25 mouse cellular contexts compared by ENCODE assay signal in the genomic region with DNA sequence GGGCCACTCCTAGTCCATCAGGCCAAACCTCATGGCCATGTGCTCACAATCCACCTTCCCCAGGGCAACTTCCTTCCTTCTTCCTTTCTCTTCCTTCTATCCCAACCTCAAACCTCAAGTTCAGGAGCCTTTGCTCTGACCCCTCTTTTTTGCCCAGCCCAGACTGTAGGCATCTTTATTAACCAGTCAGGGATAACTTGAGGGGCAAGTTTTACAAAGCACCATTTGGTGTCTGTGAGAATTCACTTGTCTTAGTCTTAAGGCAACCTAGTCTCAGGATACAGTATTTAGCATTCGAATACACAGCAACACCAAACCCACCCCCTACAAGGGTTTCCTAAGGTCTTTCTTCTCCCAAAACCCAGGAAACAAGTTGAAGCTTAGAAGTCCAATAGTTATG. TPM values are rescaled to one million over a fixed set of nuclear protein-coding genes. Genes with fewer than 3 reads are reported as not detected.
A peak's percentile ranks its signal among the peaks of the same experiment; 100 is the strongest.
DNase-seq lines count a peak whose midpoint lies in the region; TF ChIP-seq lines count a peak whose summit lies in the region.
"Had no signal": no experiment of that assay in that cellular context is flagged by ENCODE, and none has a peak within 500 bp of the region (broad histone marks: within the 10 kb centered on the region; RNA-seq: fewer than 3 reads in every experiment).

No protein-coding gene starts in this region.

- H3K9ac ChIP-seq in ES-Bruce4 (ENCODE audit: low read depth, poor library complexity, severe bottlenecking) (no peak overlapping the region), ES-E14 (ENCODE audit: insufficient read depth, low read depth, low read length, poor library complexity, severe bottlenecking) (no peak overlapping the region)
- H3K9ac ChIP-seq: embryonic facial prominence, embryonic 12.5 days; forebrain, embryonic 13.5 days; forebrain, embryonic 15.5 days had no signal

- peaks cover 7% of the 10 kb centered on the region for H3K9me3 ChIP-seq in ES-Bruce4 (replicated peaks; ENCODE audit: control insufficient read depth, insufficient read depth, low read length, poor library complexity, severe bottlenecking)
- H3K9me3 ChIP-seq in ES-E14 (ENCODE audit: control insufficient read depth, insufficient read depth, low read depth, low read length), result no peaks in the 10 kb centered on the region
- H3K9me3 ChIP-seq in hindbrain, embryonic 10.5 days, result no peaks in the 10 kb centered on the region
- H3K9me3 ChIP-seq: embryonic facial prominence, embryonic 10.5 days; embryonic facial prominence, embryonic 12.5 days; forebrain, embryonic 13.5 days; forebrain, embryonic 15.5 days had no signal

- H3K36me3 ChIP-seq in ES-Bruce4 (ENCODE audit: control insufficient read depth, insufficient read depth, low read length, poor library complexity, severe bottlenecking) (no peaks in the 10 kb centered on the region), ES-E14 (ENCODE audit: control insufficient read depth, insufficient read depth, low read length, poor library complexity, severe bottlenecking) (no peaks in the 10 kb centered on the region)
- no peaks in the 10 kb centered on the region for H3K36me3 ChIP-seq in hindbrain, embryonic 10.5 days
- H3K36me3 ChIP-seq: embryonic facial prominence, embryonic 10.5 days; embryonic facial prominence, embryonic 12.5 days; forebrain, embryonic 15.5 days had no signal

- no peak for TF ChIP-seq EP300 in ES-Bruce4 (IDR thresholded peaks at IDR 0.05; ENCODE audit: insufficient read depth, low read depth, low read length)

- TF ChIP-seq CTCF in ES-Bruce4 (IDR thresholded peaks at IDR 0.05; ENCODE audit: low read depth, low read length), result no peak

- in situ Hi-C loops in ES-E14 (cut with MboI; ENCODE audit: low sequenced_read_pairs in 2 of 2, unreplicated experiment in 2 of 2), result no loop called here

- H3K27ac ChIP-seq in ES-Bruce4 (ENCODE audit: insufficient read depth, low read length), result peak overlapping the region; percentile 100
- H3K27ac ChIP-seq in ES-E14 (ENCODE audit: insufficient read depth, low read depth, low read length, poor library complexity, severe bottlenecking), result peak overlapping the region; percentile 90
- no peak overlapping the region for H3K27ac ChIP-seq in hindbrain, embryonic 10.5 days
- H3K27ac ChIP-seq: embryonic facial prominence, embryonic 10.5 days; embryonic facial prominence, embryonic 12.5 days; forebrain, embryonic 13.5 days; forebrain, embryonic 15.5 days had no signal

- WGBS in hindbrain, embryonic 10.5 days, result 44% methylated on average over 1 of the region's 1 CpGs

- TF ChIP-seq POLR2A in ES-Bruce4 (IDR thresholded peaks at IDR 0.05; ENCODE audit: insufficient read depth, low read length), result no peak

- H3K4me1 ChIP-seq in ES-Bruce4 (ENCODE audit: control insufficient read depth, insufficient read depth, low read length) (peaks cover 18% of the 10 kb centered on the region), ES-E14 (ENCODE audit: control insufficient read depth in 2 of 2, insufficient read depth in 2 of 2, low read length in 2 of 2, poor library complexity in 1 of 2) (peaks cover 11 to 20% of the 10 kb centered on the region in 2 experiments)
- H3K4me1 ChIP-seq in hindbrain, embryonic 10.5 days (replicated peaks), result peaks cover 2% of the 10 kb centered on the region; the same call in 1 of the 2 replicates
- H3K4me1 ChIP-seq: embryonic facial prominence, embryonic 12.5 days; forebrain, embryonic 13.5 days had no signal

- no peak overlapping the region for H3K4me3 ChIP-seq in ES-Bruce4 (ENCODE audit: low read depth, low read length)
- no peak overlapping the region for H3K4me3 ChIP-seq in ES-E14 (ENCODE audit: insufficient read depth in 1 of 2, low read depth in 1 of 2, low read length in 2 of 2, poor library complexity in 1 of 2, severe bottlenecking in 1 of 2)
- no peak overlapping the region for H3K4me3 ChIP-seq in hindbrain, embryonic 10.5 days
- H3K4me3 ChIP-seq: embryonic facial prominence, embryonic 10.5 days; embryonic facial prominence, embryonic 12.5 days; forebrain, embryonic 13.5 days; forebrain, embryonic 15.5 days had no signal

- DNase-seq in heart, adult 11 months, result peak; percentile 17
- DNase-seq in heart, adult 18-20 months, result no peak
- DNase-seq in ES-E14 (ENCODE audit: low read depth, low spot score) (peak; percentile 75), ZHBTc4 (ENCODE audit: low read depth, low spot score) (peak; percentile 91), MN1 (ENCODE audit: low spot score) (no peak)
- no peak for DNase-seq in frontal cortex, postnatal 14 days (ENCODE audit: low spot score in 2 of 2)
- no peak for DNase-seq in hindbrain, embryonic 10.5 days (ENCODE audit: low spot score)
- DNase-seq: adrenal gland, adult 8-10 months; adrenal gland, postnatal 14 days; adrenal gland, postnatal 36 days; cerebellum, adult 11-12 months; cerebellum, adult 2 months; cerebellum, adult 9-10 months; cerebellum, postnatal 10 days; cerebellum, postnatal 25 days had no signal

- no peaks in the 10 kb centered on the region for H3K27me3 ChIP-seq in ES-Bruce4 (ENCODE audit: control insufficient read depth, insufficient read depth, low read length, poor library complexity, severe bottlenecking)
- no peaks in the 10 kb centered on the region for H3K27me3 ChIP-seq in hindbrain, embryonic 10.5 days (ENCODE audit: insufficient read depth, poor library complexity, severe bottlenecking)
- H3K27me3 ChIP-seq: CH12.LX; embryonic facial prominence, embryonic 12.5 days; forebrain, embryonic 13.5 days; forebrain, embryonic 15.5 days; Patski had no signal

TF ChIP-seq in ES-E14, 5 proteins besides CTCF, POLR2A, EP300 and RAD21:
- TF ChIP-seq MAFK (IDR thresholded peaks at IDR 0.05; ENCODE audit: insufficient read depth, low read depth, low read length) (no peak), ZC3H11A (IDR thresholded peaks at IDR 0.05; ENCODE audit: borderline replicate concordance, low read depth, low read length) (no peak), HCFC1 (IDR thresholded peaks at IDR 0.05; ENCODE audit: borderline replicate concordance, insufficient read depth, low read length) (no peak)
TF ChIP-seq in ES-E14: peak in this region for 0.

RNA-seq across cellular contexts. Expression of a gene that starts 5.5 kb away (rescaled TPM):
- total RNA-seq in heart, adult 18-20 months (2021), result 1 to 10 TPM; 3.0 to 4.0 TPM
- 8.8 and 10.6 TPM in 2 replicates for polyA plus RNA-seq in ES-Bruce4 (2011; ENCODE audit: insufficient read depth, insufficient read length, low read depth, missing spikeins)
- 6.4 and 7.1 TPM in 2 replicates for total RNA-seq in ES-E14 (2012; rRNA removed)
- polyA plus RNA-seq in hindbrain, embryonic 10.5 days (2016; fragmentation: Nextera tagmentation; extraction: Ambion mirVana), result 6.5 and 8.3 TPM in 2 replicates
- total RNA-seq: MEL had no signal

RNA-seq across cellular contexts. Expression of a gene that starts 6.4 kb away (rescaled TPM):
- total RNA-seq in heart, adult 18-20 months (2021), result not detected
- polyA plus RNA-seq in ES-Bruce4 (2011; ENCODE audit: insufficient read depth, insufficient read length, low read depth, missing spikeins), result not detected in 2 replicates
- 0.58 and 1.0 TPM in 2 replicates for total RNA-seq in ES-E14 (2012; rRNA removed)
- polyA plus RNA-seq in hindbrain, embryonic 10.5 days (2016; fragmentation: Nextera tagmentation; extraction: Ambion mirVana), result 2.9 and 3.2 TPM in 2 replicates
- total RNA-seq: adrenal gland, postnatal 14 days; MEL had no signal
- polyA plus RNA-seq: activated CD4-positive, CD25-positive, alpha-beta regulatory T cell, adult 4 months; CD4-positive, CD25-positive, alpha-beta regulatory T cell, adult 4 months had no signal

Comparison
In these comparisons a context has a peak if more than half of its experiments do, and no peak if none do; other contexts are left out.
1. DNase-seq: peak in heart, adult 11 months (single experiment), ES-E14 (single experiment) and ZHBTc4 (single experiment); none in heart, adult 18-20 months (0 of 2), MN1 (single experiment), frontal cortex, postnatal 14 days (0 of 2) and hindbrain, embryonic 10.5 days (single experiment).